8 mouse cellular contexts compared by ENCODE assay signal in genomic region chr17:33760255-33761165, GRCm38 (mm10). TPM values are rescaled to one million over a fixed set of nuclear protein-coding genes. Genes with fewer than 3 reads are reported as not detected.
DNase-seq lines count a peak whose midpoint lies in the region; ATAC-seq and TF ChIP-seq lines count a peak whose summit lies in the region.

Gene Rab11b (minus strand): TSS chr17:33760530.

- peak within 1 kb of the TSS; percentile 99 for H3K27ac ChIP-seq in forebrain, embryonic 12.5 days
- peak within 1 kb of the TSS; percentile 99 for H3K27ac ChIP-seq in heart, postnatal 0 days (ENCODE audit: low read depth)
- H3K27ac ChIP-seq in liver, embryonic 16.5 days (ENCODE audit: low read length), result peak within 1 kb of the TSS; percentile 100
- H3K27ac ChIP-seq in neural tube, embryonic 13.5 days (replicated peaks), result peak within 1 kb of the TSS; percentile 99
- peak within 1 kb of the TSS; percentile 99 for H3K27ac ChIP-seq in testis, adult 2 months (ENCODE audit: control insufficient read depth, insufficient read depth, low read depth, low read length)

- peaks cover 36% of the 10 kb centered on the region for H3K36me3 ChIP-seq in E14TG2a.4 (ENCODE audit: insufficient read depth, low read length)
- H3K36me3 ChIP-seq in forebrain, embryonic 12.5 days (replicated peaks), result peaks cover 11% of the 10 kb centered on the region
- no peaks in the 10 kb centered on the region for H3K36me3 ChIP-seq in heart, postnatal 0 days (replicated peaks; ENCODE audit: control insufficient read depth, insufficient read depth, low read length)
- H3K36me3 ChIP-seq in liver, embryonic 16.5 days (ENCODE audit: control insufficient read depth, insufficient read depth), result peaks cover 3% of the 10 kb centered on the region; the same call in 1 of the 2 replicates
- H3K36me3 ChIP-seq in neural tube, embryonic 13.5 days, result no peaks in the 10 kb centered on the region; the same call in 1 of the 2 replicates
- peaks cover 1% of the 10 kb centered on the region for H3K36me3 ChIP-seq in testis, adult 2 months (ENCODE audit: control insufficient read depth, insufficient read depth, low read length)

- TF ChIP-seq POLR2A in testis, adult 2 months (IDR thresholded peaks at IDR 0.05; ENCODE audit: control insufficient read depth, low read depth, low read length), result peak; percentile 74

- WGBS in forebrain, embryonic 12.5 days, result 3% methylated on average over 35 of the region's 35 CpGs
- 3% methylated on average over 35 of the region's 35 CpGs for WGBS in heart, postnatal 0 days
- WGBS in liver, embryonic 16.5 days (ENCODE audit: insufficient replicate concordance), result 3% methylated on average over 35 of the region's 35 CpGs
- 3% methylated on average over 35 of the region's 35 CpGs for WGBS in neural tube, embryonic 13.5 days

- H3K9me3 ChIP-seq in E14TG2a.4 (ENCODE audit: low read length), result peaks cover 9% of the 10 kb centered on the region; the same call in 1 of the 2 replicates
- H3K9me3 ChIP-seq in forebrain, embryonic 12.5 days, result no peaks in the 10 kb centered on the region
- no peaks in the 10 kb centered on the region for H3K9me3 ChIP-seq in heart, postnatal 0 days (replicated peaks; ENCODE audit: control insufficient read depth, low read length)
- no peaks in the 10 kb centered on the region for H3K9me3 ChIP-seq in liver, embryonic 16.5 days (replicated peaks; ENCODE audit: control insufficient read depth, low read length)
- H3K9me3 ChIP-seq in neural tube, embryonic 13.5 days, result no peaks in the 10 kb centered on the region

- H3K4me2 ChIP-seq in forebrain, embryonic 12.5 days, result peak within 1 kb of the TSS; percentile 85
- H3K4me2 ChIP-seq in heart, postnatal 0 days (ENCODE audit: low read depth, low read length), result peak within 1 kb of the TSS; percentile 65
- peak within 1 kb of the TSS; percentile 91 for H3K4me2 ChIP-seq in liver, embryonic 16.5 days (ENCODE audit: low read depth, low read length)
- peak within 1 kb of the TSS; percentile 89 for H3K4me2 ChIP-seq in neural tube, embryonic 13.5 days

- DNase-seq in c-Kit-positive CD71-positive TER-119-positive erythroid progenitor cells, embryonic 14.5 days (ENCODE audit: low spot score), result peak; percentile 100
- DNase-seq in heart, postnatal 0 days (ENCODE audit: low spot score), result peak; percentile 100
- peak; percentile 99 to 100 for DNase-seq in kidney, postnatal 4 days

- peak; percentile 99 for ATAC-seq in forebrain, embryonic 12.5 days (ENCODE audit: low FRiP score)
- peak; percentile 97 for ATAC-seq in heart, postnatal 0 days (ENCODE audit: insufficient read depth, low read depth)
- ATAC-seq in liver, embryonic 16.5 days (ENCODE audit: low read depth), result peak; percentile 96
- peak; percentile 99 for ATAC-seq in neural tube, embryonic 13.5 days (ENCODE audit: low read depth)

- TF ChIP-seq CTCF in E14TG2a.4 (conservative IDR thresholded peaks at IDR 0.05; ENCODE audit: low read length), result no peak
- TF ChIP-seq CTCF in heart, postnatal 0 days (IDR thresholded peaks at IDR 0.05; ENCODE audit: low read depth), result peak; percentile 16; the same call in 1 of the 2 replicates
- TF ChIP-seq CTCF in testis, adult 2 months (IDR thresholded peaks at IDR 0.05; ENCODE audit: control insufficient read depth, insufficient read depth, insufficient replicate concordance, low read depth, low read length), result no peak

- peak; percentile 58; the same call in 1 of the 2 replicates for TF ChIP-seq EP300 in heart, postnatal 0 days (IDR thresholded peaks at IDR 0.05; ENCODE audit: low read depth)

- peaks cover 51% of the 10 kb centered on the region for H3K4me1 ChIP-seq in E14TG2a.4 (replicated peaks; ENCODE audit: low read depth, low read length)
- peaks cover 40% of the 10 kb centered on the region for H3K4me1 ChIP-seq in forebrain, embryonic 12.5 days
- H3K4me1 ChIP-seq in heart, postnatal 0 days (ENCODE audit: control insufficient read depth, insufficient read depth), result peaks cover 39% of the 10 kb centered on the region
- peaks cover 40% of the 10 kb centered on the region for H3K4me1 ChIP-seq in liver, embryonic 16.5 days (ENCODE audit: control insufficient read depth, low read depth, low read length)
- peaks cover 40% of the 10 kb centered on the region for H3K4me1 ChIP-seq in neural tube, embryonic 13.5 days (replicated peaks)
- peaks cover 14% of the 10 kb centered on the region for H3K4me1 ChIP-seq in testis, adult 2 months (ENCODE audit: control insufficient read depth, insufficient read depth, low read length)

- H3K27me3 ChIP-seq in E14TG2a.4 (ENCODE audit: insufficient read depth, low read length), result no peaks in the 10 kb centered on the region
- no peaks in the 10 kb centered on the region for H3K27me3 ChIP-seq in forebrain, embryonic 12.5 days
- H3K27me3 ChIP-seq in heart, postnatal 0 days (ENCODE audit: control insufficient read depth, insufficient read depth, low read length), result no peaks in the 10 kb centered on the region
- no peaks in the 10 kb centered on the region for H3K27me3 ChIP-seq in liver, embryonic 16.5 days (ENCODE audit: control insufficient read depth, insufficient read depth, low read depth, low read length)
- H3K27me3 ChIP-seq in neural tube, embryonic 13.5 days, result no peaks in the 10 kb centered on the region
- no peaks in the 10 kb centered on the region for H3K27me3 ChIP-seq in testis, adult 2 months (ENCODE audit: control insufficient read depth, insufficient read depth, low read length)

- peak within 1 kb of the TSS; percentile 91 for H3K4me3 ChIP-seq in E14TG2a.4 (replicated peaks; ENCODE audit: low read length)
- peak within 1 kb of the TSS; percentile 79 for H3K4me3 ChIP-seq in forebrain, embryonic 12.5 days (replicated peaks)
- H3K4me3 ChIP-seq in heart, postnatal 0 days (ENCODE audit: low read depth, low read length), result peak within 1 kb of the TSS; percentile 71
- peak within 1 kb of the TSS; percentile 88 for H3K4me3 ChIP-seq in liver, embryonic 16.5 days (ENCODE audit: low read depth, low read length)
- peak within 1 kb of the TSS; percentile 73 for H3K4me3 ChIP-seq in neural tube, embryonic 13.5 days
- peak within 1 kb of the TSS; percentile 97 for H3K4me3 ChIP-seq in testis, adult 2 months (ENCODE audit: control insufficient read depth, low read depth, low read length)

- H3K9ac ChIP-seq in forebrain, embryonic 12.5 days, result peak within 1 kb of the TSS; percentile 97
- H3K9ac ChIP-seq in heart, postnatal 0 days (replicated peaks; ENCODE audit: low read depth, low read length), result peak within 1 kb of the TSS; percentile 95
- peak within 1 kb of the TSS; percentile 98 for H3K9ac ChIP-seq in liver, embryonic 16.5 days (ENCODE audit: low read depth, low read length)
- peak within 1 kb of the TSS; percentile 94 for H3K9ac ChIP-seq in neural tube, embryonic 13.5 days

RNA-seq across cellular contexts. Expression of gene Rab11b, which starts in this region (rescaled TPM):
- polyA plus RNA-seq in forebrain, embryonic 12.5 days (2016; fragmentation: Nextera tagmentation; extraction: Ambion mirVana), result 377 and 388 TPM in 2 replicates
- 58.6 and 87.8 TPM in 2 replicates for total RNA-seq in heart, postnatal 0 days (2014; rRNA removed; ENCODE audit: low replicate concordance)
- polyA plus RNA-seq in heart, postnatal 0 days (2015; fragmentation: Nextera tagmentation; extraction: Ambion mirVana), result 382 and 425 TPM in 2 replicates
- polyA plus RNA-seq in liver, embryonic 16.5 days (2015; fragmentation: Nextera tagmentation; extraction: Ambion mirVana), result 107 and 115 TPM in 2 replicates
- polyA plus RNA-seq in neural tube, embryonic 13.5 days (2015; fragmentation: Nextera tagmentation; extraction: Ambion mirVana), result 455 and 504 TPM in 2 replicates
- 184 and 196 TPM in 2 replicates for polyA plus RNA-seq in testis, adult 2 months (2012; rRNA removed)

Comparison
In these comparisons a context has a peak if more than half of its experiments do, and no peak if none do; other contexts are left out.
1. Peak in every context shown above with its lines: DNase-seq, ATAC-seq, H3K4me3 ChIP-seq and H3K27ac ChIP-seq.